Mouse (Mus musculus) liver, postnatal 0 days (tissue): Measurements from ENCODE around the gene Pde2a.

Source experiments
- CTCF ChIP-seq: sonication (generic); IDR thresholded peaks from 2 replicates; pipeline ENCODE4 v1.5.1; 2016; ENCODE audit warnings: antibody characterized with exemption, low read depth
- EP300 ChIP-seq: IDR thresholded peaks from 2 replicates; pipeline ENCODE4 v1.6.1; 2016; ENCODE audit warnings: antibody characterized with exemption, low read depth, mild to moderate bottlenecking

- TF ChIP-seq CTCF, result no peak
- no peak for TF ChIP-seq EP300
These were observed 35.5 kb upstream of the Pde2a start for GRCm38 (mm10) chr7:101385866-101386452.
